Mouse (Mus musculus) forelimb bud, embryonic 11.5 days (tissue): ENCODE measurements at regions not wholly inside any gene's neighbourhood (a gene's known extent, or its start where the extent isn't known, plus 50 kb on each side); places are given as distances from the start of the nearest gene placed in this dataset.

Experiments used
- DNase-seq: peaks from one replicate; pipeline ENCODE4 v3.0.0-alpha.2; 2012; ENCODE audit warnings: low read depth, low spot score

DNA sequence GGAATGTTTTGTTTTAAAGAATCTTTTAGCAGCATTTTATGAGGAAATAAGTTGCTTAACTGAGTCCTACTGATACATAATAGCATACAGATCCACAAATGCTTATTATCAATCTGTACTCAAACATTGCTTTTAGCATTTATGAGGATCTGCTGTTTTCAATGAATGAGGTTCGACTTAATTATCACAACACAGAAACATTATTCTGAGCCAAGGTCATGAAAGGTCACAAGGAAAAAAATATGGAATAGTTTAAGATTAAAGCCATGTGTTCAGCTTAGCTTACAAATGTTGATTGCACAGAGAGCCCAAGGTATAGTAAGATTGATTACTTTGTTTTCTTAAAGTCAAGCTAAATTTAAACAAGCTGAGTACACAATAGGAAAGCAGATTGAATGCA lies 124.0 kb upstream of the Gm44 start:
- DNase-seq = peak; percentile 58
